Mouse (Mus musculus): ENCODE measurements at regions not wholly inside any gene's neighbourhood (a gene's known extent, or its start where the extent isn't known, plus 50 kb on each side); places are given as distances from the start of the nearest gene placed in this dataset.

GRCm38 (mm10) chr4:54610101-54610500, 334.7 kb upstream of the Zfp462 start:
- DNase-seq (ENCODE audit: low spot score) = no peak

GRCm38 (mm10) chr4:54611990-54612980, 332.6 kb upstream of the Zfp462 start:
- no peak for DNase-seq (ENCODE audit: low spot score)

- DNase-seq (ENCODE audit: low spot score) = no peak
Measured at GRCm38 (mm10) chr4:54613076-54613475, 331.8 kb upstream of the Zfp462 start.

- DNase-seq (ENCODE audit: low spot score) = no peak
Measured at GRCm38 (mm10) chr4:54613611-54614010, 331.2 kb upstream of the Zfp462 start.

- no peak for DNase-seq (ENCODE audit: low spot score)
Measured at GRCm38 (mm10) chr4:54615886-54616285, 329.0 kb upstream of the Zfp462 start.

- DNase-seq (ENCODE audit: low spot score) = no peak
Measured at GRCm38 (mm10) chr4:54624024-54624873, 320.6 kb upstream of the Zfp462 start.

- no peak for DNase-seq (ENCODE audit: low spot score)
Measured at GRCm38 (mm10) chr4:54636986-54637641, 307.7 kb upstream of the Zfp462 start.

GRCm38 (mm10) chr4:54646033-54646432, 298.8 kb upstream of the Zfp462 start:
- no peak for DNase-seq (ENCODE audit: low spot score)

GRCm38 (mm10) chr4:54646459-54646858, 298.4 kb upstream of the Zfp462 start:
- DNase-seq (ENCODE audit: low spot score) = no peak

- no peak for DNase-seq (ENCODE audit: low spot score)
Measured at GRCm38 (mm10) chr4:54648254-54648653, 296.6 kb upstream of the Zfp462 start.

GRCm38 (mm10) chr4:54651646-54652110, 293.2 kb upstream of the Zfp462 start:
- DNase-seq (ENCODE audit: low spot score) = no peak

GRCm38 (mm10) chr4:54652111-54653021, 292.5 kb upstream of the Zfp462 start:
- DNase-seq (ENCODE audit: low spot score) = no peak

- no peak for DNase-seq (ENCODE audit: low spot score)
Measured at GRCm38 (mm10) chr4:54653097-54653776, 291.6 kb upstream of the Zfp462 start.

Data from urinary bladder, postnatal 25 days (tissue).